Mouse (Mus musculus) neutrophil, adult 83 days (primary cell): Measurements from ENCODE around the gene Dcaf11. TPM values are rescaled to one million over a fixed set of nuclear protein-coding genes. Genes with fewer than 3 reads are reported as not detected.

Experiments used
- total RNA-seq, 2 experiments: library from RNA; stranded (reverse); gene quantifications; one replicate each; pipeline ENCODE4 v1.2.4; 2023

Dcaf11 gene
- 10 to 100 TPM; 48.3 to 50.3 TPM for total RNA-seq

DNA sequence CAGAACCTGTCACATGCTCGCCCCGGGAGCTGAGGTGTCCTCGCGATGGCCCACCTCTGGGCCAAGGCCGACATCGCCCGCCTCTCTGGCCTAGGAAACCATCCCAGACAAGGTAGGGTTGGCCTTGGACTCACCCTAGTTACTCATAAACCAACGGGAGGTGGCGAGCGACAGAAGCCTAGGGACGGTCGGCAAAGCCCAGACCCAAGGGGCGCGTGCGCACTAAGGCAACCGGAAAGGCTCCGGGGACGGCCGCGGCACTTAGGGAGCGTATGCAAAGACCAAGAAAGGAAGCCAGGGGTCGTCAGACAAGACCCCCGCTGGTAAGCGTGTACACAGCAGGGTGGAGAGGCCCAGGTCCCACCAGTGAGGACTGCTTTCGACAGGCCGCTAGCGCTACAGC lies at the start of gene Dcaf11:
Gene Dcaf11 (plus strand): TSS at position 208 of the 403 bp plus-strand sequence.

DNA sequence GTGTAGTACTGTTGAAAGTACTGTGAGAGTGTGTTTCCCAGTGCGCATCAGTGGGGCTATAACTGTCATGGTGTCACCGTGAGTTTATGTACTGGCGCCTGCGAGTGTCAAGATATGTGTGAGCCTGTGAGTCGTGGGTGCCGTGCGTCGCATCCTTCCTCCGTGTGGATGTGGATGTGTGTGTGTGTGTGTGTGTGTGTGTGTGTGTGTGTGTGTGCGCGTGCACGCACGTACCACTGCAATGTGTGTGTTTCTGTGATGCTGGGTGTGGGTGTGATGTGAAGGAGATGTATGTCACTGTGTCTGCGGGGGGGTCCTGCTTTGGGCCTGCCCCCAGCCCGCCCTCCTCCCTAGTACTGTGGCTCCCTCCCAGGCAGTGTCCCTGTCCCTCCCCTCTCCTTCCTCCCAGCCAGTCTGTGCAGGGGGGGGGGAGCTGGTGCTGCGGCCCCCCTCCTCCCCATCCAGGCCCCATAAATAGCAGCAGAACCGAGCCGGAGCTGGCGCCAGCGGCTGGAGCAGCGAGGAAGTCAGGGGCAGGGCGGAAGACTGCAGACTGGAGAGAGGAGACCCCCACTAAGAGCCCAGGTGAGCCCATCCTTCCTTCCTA lies 49.6 kb upstream of the Dcaf11 start, which contains the start of gene Cpne6:
Gene Cpne6 (plus strand): TSS at position 321 of the 607 bp plus-strand sequence.

DNA sequence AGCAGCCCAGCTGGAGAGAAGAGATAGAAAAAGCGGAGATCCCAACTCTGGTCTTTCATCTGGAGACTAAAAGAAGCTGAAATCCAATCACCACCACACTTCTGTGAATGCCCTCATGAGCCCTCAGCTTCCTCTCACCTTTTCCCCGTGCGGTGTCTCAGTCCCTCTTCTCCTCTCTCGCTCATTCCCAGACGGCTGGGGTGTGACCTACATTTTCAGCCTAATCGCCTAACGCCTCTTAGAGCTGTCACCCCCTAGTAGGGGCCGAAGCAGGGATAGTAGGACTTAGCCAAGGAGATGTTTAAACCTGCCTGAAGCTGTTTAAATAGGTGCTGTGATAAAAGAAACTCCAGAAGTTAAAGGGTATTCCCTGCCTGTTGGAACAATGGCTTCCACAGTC lies 35.0 kb upstream of the Dcaf11 start, which contains the start of gene Nrl:
Gene Nrl (minus strand): TSS at position 197 of the 400 bp plus-strand sequence.

DNA sequence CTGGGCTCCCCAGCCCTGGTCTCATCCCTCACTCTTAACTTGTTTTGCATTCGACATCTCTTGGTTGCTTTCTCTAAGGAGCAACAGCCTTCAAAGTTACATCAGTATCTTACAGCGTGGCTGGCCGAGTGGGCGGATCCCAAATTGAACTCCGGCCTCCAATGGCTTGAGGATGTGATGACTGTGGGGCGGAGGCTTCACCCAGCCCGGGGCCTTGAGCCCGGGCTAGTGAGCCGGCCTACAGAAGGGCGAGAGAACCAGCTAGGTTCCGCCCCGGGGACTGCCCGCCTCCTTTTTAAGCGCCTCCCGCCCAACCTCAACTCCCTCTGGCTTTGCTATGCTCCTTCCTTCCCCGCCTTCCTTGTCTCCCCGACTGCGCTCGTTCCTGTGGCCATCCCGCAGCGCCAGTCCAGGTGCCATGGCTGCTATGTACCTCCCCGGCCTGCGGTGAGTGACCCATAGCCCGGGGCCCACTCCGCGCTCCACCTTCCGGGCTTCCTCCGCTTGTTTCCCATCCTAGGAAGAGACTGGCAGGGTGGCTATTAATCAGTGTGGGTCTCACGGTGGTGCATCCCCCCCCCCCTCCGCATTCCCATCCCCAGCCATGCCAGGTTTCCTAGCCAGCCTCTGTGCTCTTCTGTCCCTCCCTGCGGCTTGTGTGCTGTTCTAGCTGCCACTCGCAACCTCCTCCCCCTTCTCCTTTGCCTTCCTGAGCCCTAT lies 19.6 kb upstream of the Dcaf11 start, which contains the start of gene Pck2:
Gene Pck2 (plus strand): TSS at position 200 of the 720 bp plus-strand sequence.

DNA sequence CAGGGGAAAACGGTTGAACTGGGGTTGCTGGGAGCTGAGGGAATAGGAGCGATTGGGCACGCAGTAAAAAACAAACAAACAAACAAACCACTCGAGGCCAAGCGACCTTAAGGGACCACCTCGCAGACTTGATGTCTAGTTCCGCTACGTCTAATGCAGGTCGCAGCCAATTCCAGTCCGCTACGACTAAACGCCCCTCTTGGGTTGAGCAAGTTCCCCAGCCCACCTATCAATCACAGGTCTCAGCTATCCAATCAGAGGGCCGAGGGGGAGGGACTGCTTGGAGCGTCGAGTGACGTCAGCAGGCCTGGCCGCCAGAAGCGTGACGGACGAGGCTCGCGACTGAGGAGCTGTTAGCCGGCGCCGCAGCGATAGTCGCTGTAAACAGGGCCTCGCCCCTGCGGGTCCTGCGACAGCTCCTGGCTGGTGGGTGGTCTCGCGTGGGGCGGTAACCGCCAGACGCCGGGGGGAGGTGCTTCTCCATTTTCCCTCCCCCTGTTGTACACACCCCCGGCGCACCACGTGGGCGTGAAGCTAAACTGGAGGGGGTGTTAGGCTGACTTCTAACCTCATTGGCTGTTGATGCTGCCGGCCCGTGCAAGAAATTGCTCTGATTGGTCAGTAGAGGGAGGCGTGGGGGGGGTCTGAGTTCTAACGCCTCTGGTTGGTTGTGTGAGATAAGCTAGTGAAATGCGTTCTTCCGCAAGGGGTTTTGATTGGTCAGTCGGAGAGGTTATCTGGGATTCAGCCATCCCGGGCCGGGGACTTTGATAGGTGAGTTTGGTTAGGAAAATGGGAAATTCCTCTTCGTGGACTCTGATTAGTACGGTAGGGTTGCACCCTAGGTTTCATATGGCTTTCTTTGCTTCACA lies 632 bp downstream of the Dcaf11 start, which contains the start of gene A730061H03Rik:
Gene A730061H03Rik (minus strand): TSS at position 205 of the 872 bp plus-strand sequence.

DNA sequence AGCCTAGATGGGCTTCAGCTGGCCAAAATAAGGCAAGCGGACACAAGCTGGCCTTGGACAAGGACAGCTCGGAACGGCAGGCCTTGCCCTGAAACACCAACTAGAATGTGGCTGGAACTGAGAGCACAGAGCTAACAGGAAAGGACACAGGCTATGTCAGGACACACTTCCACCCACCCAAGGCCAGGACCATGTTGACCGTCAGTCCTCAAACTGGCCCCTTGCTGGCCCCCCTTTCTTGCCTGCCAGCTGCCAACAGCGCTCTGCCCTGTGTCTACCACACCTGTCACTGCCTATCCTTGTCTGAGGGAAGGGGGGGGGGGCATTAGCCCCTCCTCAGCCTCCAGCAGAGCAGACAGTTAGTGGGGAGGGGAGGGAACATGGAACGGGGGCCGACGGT lies 15.5 kb downstream of the Dcaf11 start, which contains the start of gene Fitm1:
Gene Fitm1 (plus strand): TSS at position 316 of the 400 bp plus-strand sequence.

DNA sequence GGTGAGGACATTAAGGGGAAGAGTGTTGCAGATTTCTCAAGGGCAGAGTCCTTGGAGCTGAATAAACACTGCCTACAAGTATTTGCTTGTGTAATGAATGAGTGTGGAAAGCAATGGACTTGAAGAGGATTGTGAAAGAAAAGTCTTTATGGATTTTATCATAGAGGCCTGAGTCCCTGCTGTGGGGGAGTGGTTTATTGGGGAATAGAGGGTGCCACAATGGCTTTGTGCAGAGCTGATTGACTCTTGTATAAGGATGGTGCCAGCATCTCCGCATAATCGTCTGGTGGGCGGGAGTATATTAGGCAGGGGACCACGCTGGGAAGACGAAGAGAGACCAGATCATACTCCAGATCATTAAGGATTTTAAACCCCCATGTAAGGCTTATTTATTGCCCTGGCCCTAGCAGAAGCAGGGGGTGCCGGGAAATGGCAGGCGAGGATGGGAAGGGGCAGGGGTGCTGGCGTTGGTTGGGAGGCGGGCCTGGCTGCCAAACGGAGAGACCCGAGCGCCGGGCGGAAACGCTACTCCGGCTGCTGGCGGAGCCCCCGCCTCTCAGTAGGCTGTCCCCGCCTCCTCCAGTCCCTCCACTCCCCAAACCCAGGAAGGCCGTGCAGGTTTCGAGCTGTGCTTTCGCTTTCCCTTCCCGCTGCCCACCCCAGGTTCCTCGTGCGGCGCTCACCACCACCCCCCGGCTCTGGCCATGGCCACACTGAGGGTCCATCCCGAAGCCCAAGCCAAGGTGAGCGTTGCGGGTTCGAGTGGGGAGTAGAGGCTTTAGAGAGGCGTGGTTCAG lies 18.3 kb downstream of the Dcaf11 start, which contains the start of gene Psme1:
Gene Psme1 (plus strand): TSS at position 253 of the 797 bp plus-strand sequence.

DNA sequence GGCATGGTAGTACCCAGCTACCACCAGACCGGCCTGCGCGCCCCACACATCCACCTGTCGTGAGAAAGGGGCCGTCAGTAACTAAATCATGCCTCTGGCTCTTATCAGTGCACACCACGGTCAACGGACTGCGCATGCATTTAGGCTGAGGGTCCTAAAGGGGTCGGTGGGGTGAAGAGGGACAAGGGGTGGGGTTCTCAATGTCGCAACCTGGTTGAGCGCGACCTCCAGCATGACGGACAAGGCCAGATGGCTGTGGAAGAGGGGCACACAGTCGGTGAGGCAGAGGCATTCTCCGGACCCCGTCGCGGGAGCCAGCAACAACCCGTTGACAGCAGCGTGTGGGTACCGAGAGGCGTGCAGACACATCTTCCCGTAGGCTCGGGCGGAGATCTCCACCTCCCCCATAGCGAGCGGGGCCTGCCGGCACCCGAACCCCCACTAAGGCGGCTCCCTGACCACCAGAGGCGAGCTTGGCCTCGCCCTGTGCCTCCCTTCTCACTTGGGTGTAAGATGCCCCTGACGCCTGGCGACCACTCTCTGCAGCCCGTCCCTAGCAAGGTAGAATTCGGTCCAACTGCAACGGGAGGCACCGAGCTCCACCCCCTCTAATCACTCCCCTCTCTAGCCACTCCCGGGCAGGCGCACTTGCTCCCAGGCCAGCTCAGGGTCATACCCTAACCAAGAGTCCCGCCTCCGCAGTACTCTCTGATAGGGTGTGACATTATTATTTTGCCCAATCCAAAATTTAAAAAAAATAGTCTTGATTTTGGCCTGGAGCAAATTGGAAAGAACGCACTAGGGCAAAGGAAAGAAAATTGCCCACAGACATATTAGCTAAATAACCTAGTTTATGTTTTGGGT lies 25.1 kb downstream of the Dcaf11 start, which contains the start of gene Emc9:
Gene Emc9 (minus strand): TSS at position 601 of the 864 bp plus-strand sequence.

DNA sequence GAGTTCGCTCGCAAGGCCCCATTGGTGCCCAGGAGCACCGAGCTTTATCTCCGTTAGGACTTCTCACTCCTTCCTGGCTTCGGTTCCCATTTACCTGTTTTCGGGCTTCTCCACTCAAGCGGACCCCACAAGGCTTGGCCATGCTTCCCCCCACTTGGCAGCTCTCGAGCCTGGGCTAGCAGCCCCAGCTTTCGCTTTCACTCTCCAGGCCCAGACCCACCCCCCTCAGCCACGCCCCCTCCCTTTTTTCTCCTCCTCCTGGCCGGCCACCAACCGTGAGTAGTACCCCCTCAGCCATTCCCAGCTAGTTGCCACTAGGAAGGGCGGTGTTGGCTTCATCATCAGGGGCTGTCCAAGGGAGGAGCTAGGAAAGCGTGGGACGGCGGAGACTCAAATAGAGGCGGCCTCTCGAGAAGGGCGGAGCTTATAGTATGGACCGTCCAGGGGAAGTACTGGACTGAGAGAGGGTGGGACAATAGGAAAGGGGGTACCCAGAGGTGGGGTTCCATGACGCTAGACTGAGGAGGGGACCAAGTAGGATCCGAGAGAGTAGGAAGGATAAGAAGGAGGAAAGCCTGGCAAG lies 31.0 kb downstream of the Dcaf11 start, which contains the start of gene Psme2:
Gene Psme2 (minus strand): TSS at position 366 of the 583 bp plus-strand sequence.

DNA sequence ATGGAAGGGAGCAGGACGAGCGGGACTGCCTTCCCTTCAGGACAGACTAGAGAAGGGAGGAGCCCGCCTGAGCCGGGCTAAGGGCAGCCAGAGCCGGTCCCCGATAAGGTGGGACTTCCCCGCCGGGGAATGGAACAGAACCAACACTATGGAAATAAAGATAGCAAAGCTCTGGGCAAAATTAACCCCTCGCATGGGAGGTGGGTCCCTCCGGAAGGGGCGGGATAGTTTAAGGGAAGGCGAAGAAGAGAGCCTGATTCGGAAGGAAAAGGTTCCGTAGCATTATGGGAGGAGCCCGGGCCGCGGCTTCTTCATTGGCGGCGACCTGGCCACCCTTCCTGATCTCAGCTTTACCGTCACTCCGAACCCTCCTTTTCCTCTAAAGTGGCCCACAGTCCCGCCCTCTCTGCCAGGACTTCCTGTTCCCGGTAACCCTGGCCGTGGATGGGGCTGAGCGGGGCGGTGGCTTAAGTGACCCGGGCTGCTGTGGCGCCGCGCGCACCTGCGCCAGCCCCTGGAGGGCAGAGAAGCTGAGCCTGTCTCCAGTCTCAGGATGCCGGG lies 31.6 kb downstream of the Dcaf11 start, which contains the start of gene Rnf31:
Gene Rnf31 (plus strand): TSS at position 378 of the 561 bp plus-strand sequence.

DNA sequence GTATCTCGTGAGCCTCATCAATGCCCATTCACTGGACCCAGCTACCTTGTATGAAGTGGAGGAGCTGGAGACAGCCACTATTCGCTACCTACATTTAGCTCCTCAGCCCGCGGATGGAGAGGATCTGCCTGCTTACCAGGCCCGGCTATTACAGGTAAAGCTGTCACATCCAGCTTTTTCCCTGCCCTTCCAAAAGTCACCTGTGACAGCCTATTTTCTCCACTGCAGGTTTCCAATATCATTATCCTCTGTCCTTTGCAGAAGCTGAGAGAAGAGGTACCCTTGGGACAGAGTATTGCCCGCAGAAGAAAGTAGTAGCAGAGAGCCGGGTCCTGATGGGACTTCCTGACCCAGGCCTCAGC lies 43.4 kb downstream of the Dcaf11 start, which contains the start of gene Irf9:
Gene Irf9 (plus strand): TSS at position 301 of the 362 bp plus-strand sequence.

DNA sequence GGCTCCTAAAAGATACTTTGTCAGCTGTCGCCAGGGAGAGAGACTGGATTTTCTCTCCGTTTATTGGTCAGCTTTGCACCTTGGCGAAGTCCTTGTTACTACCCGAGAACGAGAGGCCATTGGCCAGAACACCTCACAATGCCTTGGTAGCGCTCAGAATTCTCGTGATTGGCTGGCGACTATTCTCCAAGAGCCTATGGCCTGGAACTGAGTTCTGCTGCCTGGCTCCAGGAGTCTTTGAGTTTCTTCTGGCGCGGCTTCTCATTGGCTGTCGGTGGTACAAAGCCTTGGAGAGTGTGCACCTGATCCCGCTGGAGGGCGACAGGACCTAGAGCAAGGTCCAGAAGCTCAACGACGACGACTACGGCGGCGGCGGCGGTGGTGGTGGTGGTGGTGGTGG lies 58.0 kb downstream of the Dcaf11 start, which contains the start of gene Rec8:
Gene Rec8 (plus strand): TSS at position 216 of the 400 bp plus-strand sequence.

Other genes starting within 250 kb of the Dcaf11 start
- gene Dhrs4, start 81.2 kb upstream of the Dcaf11 start, total RNA-seq, result 10 to 100 TPM; 14.0 to 26.8 TPM
- gene Carmil3, start 69.4 kb upstream of the Dcaf11 start, total RNA-seq, result under 1 TPM; 0.11 to 0.35 TPM
- not detected for gene Cpne6, start 49.6 kb upstream of the Dcaf11 start, total RNA-seq
- not detected for gene Nrl, start 35.0 kb upstream of the Dcaf11 start, total RNA-seq
- 10 to 100 TPM; 28.8 to 36.8 TPM for gene Pck2, start 19.7 kb upstream of the Dcaf11 start, total RNA-seq
- 10 to 100 TPM in 1 of 2 experiments, 1 to 10 TPM in 1; 8.6 to 10.4 TPM for gene A730061H03Rik, start 400 bp downstream of the Dcaf11 start, total RNA-seq
- gene Fitm1, start 15.6 kb downstream of the Dcaf11 start, total RNA-seq, result not detected
- 100 to 1,000 TPM; 144 to 155 TPM for gene Psme1, start 18.1 kb downstream of the Dcaf11 start, total RNA-seq
- gene Emc9, start 25.3 kb downstream of the Dcaf11 start, total RNA-seq, result 1 to 10 TPM; 4.9 to 6.6 TPM
- gene Psme2, start 31.1 kb downstream of the Dcaf11 start, total RNA-seq, result 100 to 1,000 TPM; 191 to 193 TPM
- gene Rnf31, start 31.7 kb downstream of the Dcaf11 start, total RNA-seq, result 10 to 100 TPM; 51.6 to 55.7 TPM
- gene Irf9, start 43.6 kb downstream of the Dcaf11 start, total RNA-seq, result 10 to 100 TPM; 41.1 to 56.8 TPM
- gene Rec8, start 58.0 kb downstream of the Dcaf11 start, total RNA-seq, result 1 to 10 TPM; 1.2 to 3.1 TPM
- gene Ipo4, start 76.0 kb downstream of the Dcaf11 start, total RNA-seq, result 10 to 100 TPM; 12.2 to 12.4 TPM
- 1 to 10 TPM in 1 of 2 experiments, under 1 TPM in 1; 0.31 to 1.2 TPM for gene Gm49378, start 77.9 kb downstream of the Dcaf11 start, total RNA-seq
- gene Tm9sf1, start 83.8 kb downstream of the Dcaf11 start, total RNA-seq, result 10 to 100 TPM; 34.3 to 37.8 TPM
- 1 to 10 TPM; 2.0 to 3.4 TPM for gene Tssk4, start 90.2 kb downstream of the Dcaf11 start, total RNA-seq
- 10 to 100 TPM; 15.9 TPM for gene Mdp1, start 100.5 kb downstream of the Dcaf11 start, total RNA-seq
- 10 to 100 TPM; 14.6 to 15.9 TPM for gene Gmpr2, start 111.9 kb downstream of the Dcaf11 start, total RNA-seq
- 100 to 1,000 TPM; 178 to 185 TPM for gene Nedd8, start 112.1 kb downstream of the Dcaf11 start, total RNA-seq
- gene Tinf2, start 121.8 kb downstream of the Dcaf11 start, total RNA-seq, result 10 to 100 TPM; 60.2 to 61.1 TPM
- gene Tgm1, start 153.9 kb downstream of the Dcaf11 start, total RNA-seq, result 1 to 10 TPM; 1.3 to 2.2 TPM
- 10 to 100 TPM; 21.0 to 23.4 TPM for gene Rabggta, start 162.3 kb downstream of the Dcaf11 start, total RNA-seq
- 10 to 100 TPM; 57.3 to 62.3 TPM for gene Dhrs1, start 185.7 kb downstream of the Dcaf11 start, total RNA-seq
- gene Nop9, start 185.7 kb downstream of the Dcaf11 start, total RNA-seq, result 10 to 100 TPM; 14.8 to 20.7 TPM
- gene Cideb, start 198.5 kb downstream of the Dcaf11 start, total RNA-seq, result under 1 TPM; 0.33 to 0.57 TPM
- under 1 TPM; 0.55 to 0.61 TPM for gene Ltb4r2, start 201.4 kb downstream of the Dcaf11 start, total RNA-seq
- gene Ltb4r1, start 206.0 kb downstream of the Dcaf11 start, total RNA-seq, result 100 to 1,000 TPM; 205 to 213 TPM
- gene Adcy4, start 224.1 kb downstream of the Dcaf11 start, total RNA-seq, result under 1 TPM; 0.29 to 0.77 TPM
- gene Ripk3, start 228.9 kb downstream of the Dcaf11 start, total RNA-seq, result 10 to 100 TPM; 32.4 to 37.6 TPM